Mouse (Mus musculus): ENCODE measurements around the gene Col16a1. TPM values are rescaled to one million over a fixed set of nuclear protein-coding genes. Genes with fewer than 3 reads are reported as not detected.

Col16a1 gene
- total and polyA plus RNA-seq, 2 experiments from 2014 or later, result 9.9 to 21.6 TPM

- H3K9ac ChIP-seq (replicated peaks; ENCODE audit: low read depth, low read length), result no peak overlapping the region
- H3K27ac ChIP-seq (ENCODE audit: low read depth), result no peak overlapping the region
- peaks cover 6% of the 10 kb centered on the region; the same call in 1 of the 2 replicates for H3K4me1 ChIP-seq (ENCODE audit: control insufficient read depth, insufficient read depth)
- no peaks in the 10 kb centered on the region for H3K36me3 ChIP-seq (replicated peaks; ENCODE audit: control insufficient read depth, insufficient read depth, low read length)
- H3K4me2 ChIP-seq (ENCODE audit: low read depth, low read length), result no peak overlapping the region
- no peaks in the 10 kb centered on the region for H3K9me3 ChIP-seq (replicated peaks; ENCODE audit: control insufficient read depth, low read length)
- DNase-seq (ENCODE audit: low spot score), result no peak
- no peak for ATAC-seq (ENCODE audit: insufficient read depth, low read depth)
- H3K27me3 ChIP-seq (ENCODE audit: control insufficient read depth, insufficient read depth, low read length), result peaks cover 28% of the 10 kb centered on the region
- no peak overlapping the region for H3K4me3 ChIP-seq (ENCODE audit: low read depth, low read length)
- TF ChIP-seq EP300 (IDR thresholded peaks at IDR 0.05; ENCODE audit: low read depth) (no peak), CTCF (IDR thresholded peaks at IDR 0.05; ENCODE audit: low read depth) (no peak)
- WGBS, result 55% methylated on average over 8 of the region's 8 CpGs
These were observed 29.2 kb downstream of the Col16a1 start for GRCm38 (mm10) chr4:130076856-130077255.

- 65% methylated on average over 17 of the region's 17 CpGs for WGBS
- Histone ChIP-seq H3K36me3 (replicated peaks; ENCODE audit: control insufficient read depth, insufficient read depth, low read length) (no peaks in the 10 kb centered on the region), H3K27ac (ENCODE audit: low read depth) (no peak overlapping the region), H3K9me3 (replicated peaks; ENCODE audit: control insufficient read depth, low read length) (no peaks in the 10 kb centered on the region), H3K4me3 (ENCODE audit: low read depth, low read length) (no peak overlapping the region), H3K4me1 (ENCODE audit: control insufficient read depth, insufficient read depth) (peaks cover 6% of the 10 kb centered on the region; the same call in 1 of the 2 replicates), H3K27me3 (ENCODE audit: control insufficient read depth, insufficient read depth, low read length) (peaks cover 28% of the 10 kb centered on the region), H3K4me2 (ENCODE audit: low read depth, low read length) (no peak overlapping the region), H3K9ac (replicated peaks; ENCODE audit: low read depth, low read length) (no peak overlapping the region)
- no peak for ATAC-seq (ENCODE audit: insufficient read depth, low read depth)
- DNase-seq (ENCODE audit: low spot score), result no peak
- TF ChIP-seq EP300 (IDR thresholded peaks at IDR 0.05; ENCODE audit: low read depth) (no peak), CTCF (IDR thresholded peaks at IDR 0.05; ENCODE audit: low read depth) (no peak)
These were observed 31.3 kb downstream of the Col16a1 start for GRCm38 (mm10) chr4:130078816-130079485.

- peaks cover 28% of the 10 kb centered on the region for H3K27me3 ChIP-seq (ENCODE audit: control insufficient read depth, insufficient read depth, low read length)
- no peaks in the 10 kb centered on the region for H3K36me3 ChIP-seq (replicated peaks; ENCODE audit: control insufficient read depth, insufficient read depth, low read length)
- no peak overlapping the region for H3K27ac ChIP-seq (ENCODE audit: low read depth)
- ATAC-seq (ENCODE audit: insufficient read depth, low read depth) (no peak), DNase-seq (ENCODE audit: low spot score) (no peak)
- TF ChIP-seq CTCF (IDR thresholded peaks at IDR 0.05; ENCODE audit: low read depth) (no peak), EP300 (IDR thresholded peaks at IDR 0.05; ENCODE audit: low read depth) (no peak)
- 63% methylated on average over 3 of the region's 3 CpGs for WGBS
- H3K9ac ChIP-seq (replicated peaks; ENCODE audit: low read depth, low read length), result no peak overlapping the region
- H3K4me2 ChIP-seq (ENCODE audit: low read depth, low read length), result no peak overlapping the region
- H3K4me1 ChIP-seq (ENCODE audit: control insufficient read depth, insufficient read depth), result peaks cover 6% of the 10 kb centered on the region; the same call in 1 of the 2 replicates
- H3K9me3 ChIP-seq (replicated peaks; ENCODE audit: control insufficient read depth, low read length), result no peaks in the 10 kb centered on the region
- H3K4me3 ChIP-seq (ENCODE audit: low read depth, low read length), result no peak overlapping the region
These were observed 31.9 kb downstream of the Col16a1 start for GRCm38 (mm10) chr4:130079521-130079920.

- Histone ChIP-seq H3K9ac (replicated peaks; ENCODE audit: low read depth, low read length) (0 out of 2 replicates have a peak overlapping the region, but pooled peaks have one; percentile 2), H3K4me1 (ENCODE audit: control insufficient read depth, insufficient read depth) (peaks cover 6% of the 10 kb centered on the region; the same call in 1 of the 2 replicates), H3K27ac (ENCODE audit: low read depth) (no peak overlapping the region), H3K36me3 (replicated peaks; ENCODE audit: control insufficient read depth, insufficient read depth, low read length) (no peaks in the 10 kb centered on the region), H3K27me3 (ENCODE audit: control insufficient read depth, insufficient read depth, low read length) (peaks cover 24% of the 10 kb centered on the region), H3K4me3 (ENCODE audit: low read depth, low read length) (no peak overlapping the region), H3K9me3 (replicated peaks; ENCODE audit: control insufficient read depth, low read length) (no peaks in the 10 kb centered on the region), H3K4me2 (ENCODE audit: low read depth, low read length) (no peak overlapping the region)
- WGBS, result 58% methylated on average over 19 of the region's 19 CpGs
- no peak for TF ChIP-seq EP300 (IDR thresholded peaks at IDR 0.05; ENCODE audit: low read depth)
- TF ChIP-seq CTCF (IDR thresholded peaks at IDR 0.05; ENCODE audit: low read depth), result no peak
- peak; percentile 63 for ATAC-seq (ENCODE audit: insufficient read depth, low read depth)
- DNase-seq (ENCODE audit: low spot score), result peak; percentile 46
These were observed 33.9 kb downstream of the Col16a1 start for GRCm38 (mm10) chr4:130081345-130082190.

GRCm38 (mm10) chr4:130082211-130082610 lies 34.6 kb downstream of the Col16a1 start:
- H3K4me3 ChIP-seq (ENCODE audit: low read depth, low read length), result no peak overlapping the region
- peaks cover 6% of the 10 kb centered on the region; the same call in 1 of the 2 replicates for H3K4me1 ChIP-seq (ENCODE audit: control insufficient read depth, insufficient read depth)
- H3K36me3 ChIP-seq (replicated peaks; ENCODE audit: control insufficient read depth, insufficient read depth, low read length), result no peaks in the 10 kb centered on the region
- H3K27ac ChIP-seq (ENCODE audit: low read depth), result no peak overlapping the region
- TF ChIP-seq CTCF (IDR thresholded peaks at IDR 0.05; ENCODE audit: low read depth) (no peak), EP300 (IDR thresholded peaks at IDR 0.05; ENCODE audit: low read depth) (no peak)
- no peak overlapping the region for H3K9ac ChIP-seq (replicated peaks; ENCODE audit: low read depth, low read length)
- no peak overlapping the region for H3K4me2 ChIP-seq (ENCODE audit: low read depth, low read length)
- H3K9me3 ChIP-seq (replicated peaks; ENCODE audit: control insufficient read depth, low read length), result no peaks in the 10 kb centered on the region
- WGBS, result 54% methylated on average over 9 of the region's 9 CpGs
- peaks cover 23% of the 10 kb centered on the region for H3K27me3 ChIP-seq (ENCODE audit: control insufficient read depth, insufficient read depth, low read length)
- ATAC-seq (ENCODE audit: insufficient read depth, low read depth) (no peak; the same call in 1 of the 2 replicates), DNase-seq (ENCODE audit: low spot score) (no peak)
